Mouse (Mus musculus): Measurements from ENCODE around the gene Col6a6. TPM values are rescaled to one million over a fixed set of nuclear protein-coding genes. Genes with fewer than 3 reads are reported as not detected.
"Not testable (repeated sequence)": the region's sequence is repeated elsewhere in the genome, so short reads cannot be mapped to it uniquely, and the experiment has no call there.

The Col6a6 gene
- total RNA-seq, 2 experiments from 2014 or later = 0.54 to 0.75 TPM

DNA sequence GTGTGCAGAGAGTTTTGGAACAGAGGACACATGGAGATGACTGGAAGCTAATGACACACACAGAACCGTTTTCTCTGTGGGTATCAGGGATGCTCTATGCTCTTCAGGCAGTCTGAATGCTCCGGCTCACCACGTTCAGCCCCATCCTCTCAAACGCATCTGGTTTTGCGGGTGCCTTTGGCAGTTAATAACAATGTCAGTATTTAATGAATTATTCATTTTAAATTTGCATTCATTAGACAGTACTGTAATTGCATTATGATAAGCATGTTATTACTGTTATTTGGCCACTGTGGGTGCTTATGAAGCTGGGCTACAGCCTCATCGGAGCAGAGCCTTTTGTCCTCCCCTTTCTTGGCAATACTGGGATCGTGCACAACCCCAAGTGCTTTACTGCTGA, 146.6 kb downstream of the Col6a6 start:
- DNase-seq (ENCODE audit: low spot score in 2 of 2) = no peak

DNA sequence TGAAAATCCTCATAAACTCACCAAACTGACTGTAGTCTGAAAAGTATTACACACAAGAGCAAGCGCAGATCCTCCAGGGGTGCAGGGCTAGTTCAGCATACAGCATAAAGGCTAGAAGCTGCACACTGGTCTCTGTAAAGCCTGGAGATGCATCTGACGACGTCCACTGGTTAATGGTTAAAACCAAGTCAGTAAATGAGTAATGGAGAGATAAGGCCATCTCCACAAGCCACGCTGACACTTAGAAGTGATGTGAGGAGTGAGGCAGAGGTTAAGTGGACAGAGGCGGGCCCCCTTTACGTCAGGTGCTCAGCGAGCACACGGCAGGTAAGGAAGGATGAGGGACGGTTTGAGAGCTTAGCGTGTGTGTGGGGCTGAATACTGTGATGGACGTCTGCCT, 152.0 kb downstream of the Col6a6 start:
- DNase-seq (ENCODE audit: low spot score in 2 of 2) = no peak

DNA sequence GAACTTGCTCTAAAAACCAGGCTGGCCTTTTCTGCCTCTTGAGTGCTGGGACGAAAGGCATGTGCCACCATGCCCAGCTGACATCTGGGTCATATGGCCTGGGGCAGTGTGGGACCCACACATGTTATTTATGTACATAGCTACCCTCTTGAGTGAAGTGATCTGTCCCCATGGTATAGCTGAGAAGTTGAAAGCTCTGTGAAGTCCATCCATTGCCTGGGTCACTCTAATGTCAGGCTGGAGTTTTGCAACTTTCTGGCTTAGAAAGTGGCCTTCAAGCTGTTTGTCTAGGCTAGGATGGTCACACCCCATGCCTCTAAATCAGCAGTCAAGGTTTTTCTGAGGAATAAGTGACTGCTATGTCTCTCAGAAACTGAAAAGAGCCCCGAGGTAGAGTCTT, 155.9 kb downstream of the Col6a6 start:
- no peak for DNase-seq (ENCODE audit: low spot score in 2 of 2)

DNA sequence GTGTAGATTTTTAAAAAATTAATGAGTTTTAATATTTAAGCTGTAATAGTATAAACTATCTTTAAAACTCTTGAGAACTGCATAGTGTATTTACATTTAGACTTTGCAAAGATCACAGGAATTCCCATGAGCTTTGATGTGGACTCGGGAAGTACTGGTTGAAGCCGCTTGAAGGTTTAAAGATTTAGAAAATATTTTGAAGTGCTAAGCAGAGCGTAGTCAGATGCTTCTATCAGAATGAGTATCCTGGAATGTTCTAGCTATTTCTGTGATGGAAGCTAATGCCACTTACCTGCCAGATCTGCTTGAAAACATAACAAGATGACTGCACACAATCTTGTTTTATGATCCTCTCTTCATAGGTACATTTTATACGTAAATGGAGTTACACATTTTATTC, 157.0 kb downstream of the Col6a6 start:
- no peak for DNase-seq (ENCODE audit: low spot score in 2 of 2)

DNA sequence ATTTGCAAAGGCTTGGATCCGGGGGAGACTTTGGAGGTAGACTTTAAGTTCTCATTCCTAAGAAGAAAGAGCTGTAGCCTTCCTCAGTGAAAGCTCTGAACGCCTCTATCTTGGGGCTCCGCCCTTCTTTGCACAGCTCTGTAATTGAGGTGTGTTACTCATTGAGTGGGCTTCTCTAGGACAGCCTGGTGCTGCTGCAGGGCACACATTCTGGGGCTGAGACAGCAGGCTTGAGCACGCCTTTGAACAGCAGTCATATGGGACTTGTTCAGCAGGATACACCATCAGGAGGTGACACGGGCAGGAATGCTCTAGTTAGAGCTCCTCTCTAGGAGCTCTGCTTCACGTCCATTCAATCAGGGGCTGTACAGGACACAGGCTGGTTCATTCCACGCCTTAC, 162.7 kb downstream of the Col6a6 start:
- no peak for DNase-seq (ENCODE audit: low spot score in 2 of 2)

DNA sequence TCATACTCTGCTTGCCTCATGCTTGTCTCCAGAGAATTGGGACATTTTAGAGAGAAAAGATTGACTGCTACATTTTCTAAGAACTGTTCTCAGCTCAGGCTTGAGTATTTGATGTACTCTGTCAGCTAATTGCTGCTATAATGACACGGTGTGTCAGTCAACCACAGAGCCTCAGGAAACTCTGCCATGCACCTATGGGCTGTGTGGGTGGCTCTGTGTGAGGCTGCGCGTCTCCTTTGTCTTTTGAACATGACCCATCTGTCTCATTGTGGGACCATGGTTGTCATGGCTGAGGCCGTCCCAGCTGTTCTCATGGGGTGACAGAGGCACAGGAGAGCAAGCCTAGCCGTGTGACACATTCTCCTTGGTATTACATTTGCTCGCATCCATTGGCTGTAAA, 168.1 kb downstream of the Col6a6 start:
- DNase-seq (ENCODE audit: low spot score in 2 of 2) = no peak

DNA sequence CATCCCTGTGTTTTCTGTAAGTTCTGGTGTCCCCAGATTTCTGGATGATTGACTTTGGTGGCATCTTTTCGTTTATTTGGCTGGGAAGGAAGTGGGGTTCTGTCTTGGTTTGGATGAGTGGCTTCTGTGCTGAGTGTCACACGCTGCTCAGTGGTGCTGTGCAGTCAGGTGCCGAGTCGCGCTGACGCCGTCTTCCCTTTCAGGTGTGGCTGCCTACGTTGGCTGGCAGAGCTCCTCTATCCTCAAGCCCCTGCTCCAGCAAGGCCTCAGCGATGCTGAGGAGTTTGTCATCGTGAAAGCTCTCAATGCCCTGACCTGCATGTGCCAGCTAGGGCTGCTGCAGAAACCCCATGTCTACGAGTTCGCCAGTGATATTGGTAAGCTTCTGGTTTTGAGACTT, 169.7 kb downstream of the Col6a6 start:
- DNase-seq (ENCODE audit: low spot score in 2 of 2) = no peak

DNA sequence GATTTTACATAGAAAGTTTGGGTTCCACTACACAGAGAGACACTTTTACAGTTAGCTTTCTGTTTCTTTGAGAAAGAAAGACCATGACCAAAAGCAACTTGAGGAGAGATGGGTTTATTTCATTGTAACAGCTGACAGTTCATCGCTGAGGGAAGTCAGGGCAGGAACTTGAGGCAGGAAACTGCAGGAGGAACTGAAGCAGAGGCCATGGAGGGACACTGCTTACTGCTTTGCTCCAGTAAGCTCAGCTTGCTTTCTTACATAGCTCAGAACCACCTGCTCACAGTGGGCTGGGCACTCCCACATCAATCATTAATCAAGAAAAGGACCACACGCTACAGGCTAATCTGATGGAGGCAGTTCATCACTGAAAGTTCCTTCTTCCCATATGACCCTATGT, 171.8 kb downstream of the Col6a6 start:
- DNase-seq (ENCODE audit: low spot score in 2 of 2) = no peak

DNA sequence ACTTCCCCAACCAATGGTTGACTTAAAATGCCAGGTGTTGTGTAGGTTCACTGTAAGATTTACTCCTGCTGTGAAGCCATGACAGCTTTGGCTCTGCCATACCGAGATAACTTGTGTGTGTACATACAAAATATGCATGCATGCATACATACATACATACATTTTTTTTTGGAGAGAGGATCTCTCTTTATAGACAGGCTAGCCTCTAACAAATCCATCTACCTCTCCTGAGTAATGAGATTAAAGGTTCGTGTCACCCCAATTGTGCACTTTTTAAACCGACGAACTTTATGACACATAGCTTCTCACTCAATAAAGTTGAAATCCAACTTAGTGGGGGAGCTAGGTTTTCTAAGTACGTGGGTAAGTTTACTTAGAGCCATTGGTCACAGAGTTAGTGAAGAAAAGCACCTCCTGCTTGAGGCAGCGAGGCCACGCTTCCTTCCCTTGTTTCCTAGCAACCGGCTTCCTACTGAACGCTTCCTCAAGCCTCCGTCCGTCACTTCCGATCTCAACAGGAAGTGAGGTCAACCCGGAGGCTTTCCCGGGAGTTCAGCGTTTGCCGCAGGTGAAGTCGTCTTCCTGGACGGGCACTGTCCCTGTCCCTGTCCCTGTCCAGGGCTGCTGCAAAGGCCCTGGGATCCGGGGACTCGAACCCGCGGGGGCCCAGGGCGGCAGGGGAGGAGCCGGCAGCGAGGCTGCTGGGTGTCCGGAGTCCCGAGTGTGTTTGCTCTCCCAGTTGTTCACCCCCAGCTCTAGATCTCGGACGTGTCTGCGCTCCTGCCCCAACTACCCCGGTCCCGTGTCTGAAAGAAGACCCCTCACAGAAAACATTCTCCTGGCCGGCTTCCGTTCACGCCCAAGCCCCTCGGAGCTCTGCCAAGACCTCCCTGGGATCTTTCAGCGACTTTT, 185.2 kb downstream of the Col6a6 start, which contains the start of gene Pik3r4:
Pik3r4 (plus strand) TSS at position 519 of the 912 bp plus-strand sequence.
- peak; percentile 76 for DNase-seq (ENCODE audit: low spot score in 2 of 2)

DNA sequence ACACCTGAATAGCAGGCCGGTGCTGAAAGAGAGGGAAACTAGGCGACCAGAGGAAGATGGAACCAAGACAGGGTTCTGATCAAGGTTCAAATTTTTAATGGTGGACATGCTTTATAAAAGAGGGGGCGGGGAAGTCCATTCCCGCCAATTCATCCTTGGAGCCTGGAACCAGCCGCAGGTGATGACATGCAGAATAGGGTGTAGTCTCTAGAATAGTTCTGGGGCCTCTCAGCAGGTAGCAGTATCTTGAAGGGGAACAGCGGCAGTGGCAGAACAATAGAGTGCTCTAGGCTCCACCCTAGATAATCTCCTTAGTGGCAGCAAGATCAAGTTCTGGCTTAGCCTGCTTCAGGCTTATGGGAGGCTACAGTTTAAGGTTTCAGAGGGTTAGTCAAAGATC, 186.6 kb downstream of the Col6a6 start:
- DNase-seq (ENCODE audit: low spot score in 2 of 2) = not testable (repeated sequence)

Other genes starting within 250 kb of the Col6a6 start
- gene Pik3r4, start 185.2 kb downstream of the Col6a6 start, total RNA-seq (2021) = 10 to 100 TPM; 35.7 to 41.3 TPM
- gene Col6a5, start 132.5 kb upstream of the Col6a6 start, total RNA-seq (2021) = 1 to 10 TPM; 1.4 to 2.8 TPM

Data from layer of hippocampus, postnatal 10 days (tissue).